ENCODE assay signal across 25 mouse cellular contexts in genomic region chr9:49912306-49912705, GRCm38 (mm10).
"Had no signal": no experiment of that assay in that cellular context is flagged by ENCODE, and none has a peak within 500 bp of the region (broad histone marks: within the 10 kb centered on the region; RNA-seq: fewer than 3 reads in every experiment).

No protein-coding gene starts in this region.

- ATAC-seq: hindbrain, postnatal 0 days; intestine, embryonic 16.5 days had no signal

- H3K4me3 ChIP-seq: heart, adult 2 months; heart, embryonic 13.5 days; heart, embryonic 15.5 days; hindbrain, embryonic 13.5 days; hindbrain, embryonic 15.5 days; limb, embryonic 10.5 days; limb, embryonic 12.5 days; liver, embryonic 13.5 days; liver, embryonic 15.5 days had no signal

- H3K9ac ChIP-seq: heart, embryonic 13.5 days; heart, embryonic 15.5 days; hindbrain, embryonic 13.5 days; hindbrain, embryonic 15.5 days; limb, embryonic 12.5 days; liver, embryonic 13.5 days; liver, embryonic 15.5 days had no signal

- H3K27ac ChIP-seq: heart, adult 2 months; heart, embryonic 13.5 days; heart, embryonic 15.5 days; hindbrain, embryonic 13.5 days; hindbrain, embryonic 15.5 days; hindbrain, postnatal 0 days; kidney, postnatal 0 days; limb, embryonic 10.5 days; limb, embryonic 12.5 days; liver, embryonic 13.5 days; liver, embryonic 15.5 days had no signal

- H3K4me2 ChIP-seq: heart, embryonic 11.5 days; heart, embryonic 13.5 days; heart, embryonic 15.5 days; hindbrain, embryonic 13.5 days; hindbrain, embryonic 15.5 days; limb, embryonic 12.5 days; liver, embryonic 11.5 days; liver, embryonic 13.5 days; liver, embryonic 15.5 days had no signal

- DNase-seq: gastrocnemius, postnatal 14 days; gastrocnemius, postnatal 36 days; heart, adult 2 months; heart, postnatal 14 days; heart, postnatal 36 days; kidney, adult 11 months; kidney, adult 2 months; kidney, postnatal 14 days; kidney, postnatal 36 days; layer of hippocampus, adult 9-11 months; layer of hippocampus, postnatal 36 days; liver; liver, embryonic 13.5 days had no signal

- H3K27me3 ChIP-seq: heart, embryonic 13.5 days; heart, embryonic 15.5 days; hindbrain, embryonic 13.5 days; hindbrain, embryonic 15.5 days; limb, embryonic 12.5 days; liver, embryonic 13.5 days; liver, embryonic 15.5 days had no signal

- H3K4me1 ChIP-seq: heart, embryonic 13.5 days; heart, embryonic 15.5 days; hindbrain, embryonic 13.5 days; hindbrain, embryonic 15.5 days; liver, embryonic 13.5 days; liver, embryonic 15.5 days had no signal

- H3K36me3 ChIP-seq: heart, embryonic 13.5 days; heart, embryonic 15.5 days; hindbrain, embryonic 13.5 days; hindbrain, embryonic 15.5 days; limb, embryonic 10.5 days; limb, embryonic 12.5 days; liver, embryonic 13.5 days; liver, embryonic 15.5 days had no signal

- H3K9me3 ChIP-seq: heart, embryonic 13.5 days; heart, embryonic 15.5 days; hindbrain, embryonic 13.5 days; hindbrain, embryonic 15.5 days; limb, embryonic 10.5 days; limb, embryonic 12.5 days; liver, embryonic 13.5 days; liver, embryonic 15.5 days had no signal
